Mouse (Mus musculus): Measurements from ENCODE around the gene Ncaph2.

Ncaph2 gene

DNA sequence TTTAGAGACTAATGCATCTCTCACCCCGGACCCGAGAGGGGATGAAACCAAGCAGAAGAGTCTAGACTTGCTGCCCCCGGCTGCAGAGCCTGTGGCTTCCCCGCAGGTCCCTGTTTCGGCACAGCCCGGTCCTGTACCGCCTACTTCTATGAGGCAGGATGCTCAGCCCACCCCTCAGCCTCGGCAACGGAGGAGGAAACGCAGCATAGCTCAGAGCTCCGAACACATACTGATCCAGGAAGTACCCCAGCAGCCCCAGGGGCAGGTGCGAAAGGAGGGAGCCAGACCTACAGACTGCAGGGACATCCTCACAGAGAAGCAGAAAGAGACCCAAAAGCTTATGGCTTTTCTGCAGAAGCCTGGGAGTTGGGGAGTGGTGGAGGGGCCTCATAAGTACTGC lies 31.6 kb downstream of the Ncaph2 start:
- no peak for DNase-seq

- DNase-seq = no peak
Measured at GRCm38 (mm10) chr15:89390081-89390480, 34.6 kb downstream of the Ncaph2 start.

- DNase-seq = peak; percentile 77
Measured at GRCm38 (mm10) chr15:89396883-89397282, 41.4 kb downstream of the Ncaph2 start.

DNA sequence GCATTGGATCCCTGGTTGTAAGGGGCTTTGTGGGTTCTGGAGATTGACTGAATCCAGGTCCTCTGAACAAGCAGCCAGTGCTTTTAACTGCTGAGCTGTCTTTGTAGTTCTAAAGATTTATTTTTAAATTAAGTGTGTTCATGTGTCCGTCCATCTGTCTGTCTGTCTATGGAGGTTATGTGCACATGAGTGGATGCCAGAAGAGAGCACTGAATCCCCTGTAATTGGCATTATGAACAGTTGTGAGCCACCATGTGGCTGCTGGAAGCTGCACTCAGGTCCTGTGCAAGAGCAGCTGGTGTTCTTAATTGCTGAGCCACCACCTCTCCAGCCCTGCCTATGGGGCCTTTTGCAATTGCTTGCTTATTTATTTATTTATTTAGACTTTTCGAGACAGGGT lies 42.6 kb downstream of the Ncaph2 start:
- no peak for DNase-seq

- no peak for DNase-seq
Measured at GRCm38 (mm10) chr15:89399716-89400115, 44.2 kb downstream of the Ncaph2 start.

DNA sequence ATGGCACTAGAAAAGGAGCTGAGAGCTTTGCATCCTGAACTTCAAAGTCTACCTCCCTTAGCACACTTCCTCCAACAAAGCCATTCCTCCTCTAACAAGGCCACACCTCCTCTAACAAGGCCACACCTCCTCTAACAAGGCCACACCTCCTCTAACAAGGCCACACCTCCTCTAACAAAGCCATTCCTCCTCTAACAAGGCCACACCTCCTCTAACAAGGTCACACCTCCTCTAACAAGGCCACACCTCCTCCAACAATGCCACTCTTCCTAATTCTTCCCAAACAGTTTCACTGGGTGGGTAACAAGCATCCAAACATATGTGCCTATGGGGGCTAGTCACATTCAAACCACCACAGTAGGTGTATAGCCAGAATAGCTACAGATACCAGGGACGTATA lies 47.0 kb downstream of the Ncaph2 start:
- DNase-seq = no peak

- DNase-seq = no peak
Measured at GRCm38 (mm10) chr15:89404831-89405623, 49.5 kb downstream of the Ncaph2 start.

DNA sequence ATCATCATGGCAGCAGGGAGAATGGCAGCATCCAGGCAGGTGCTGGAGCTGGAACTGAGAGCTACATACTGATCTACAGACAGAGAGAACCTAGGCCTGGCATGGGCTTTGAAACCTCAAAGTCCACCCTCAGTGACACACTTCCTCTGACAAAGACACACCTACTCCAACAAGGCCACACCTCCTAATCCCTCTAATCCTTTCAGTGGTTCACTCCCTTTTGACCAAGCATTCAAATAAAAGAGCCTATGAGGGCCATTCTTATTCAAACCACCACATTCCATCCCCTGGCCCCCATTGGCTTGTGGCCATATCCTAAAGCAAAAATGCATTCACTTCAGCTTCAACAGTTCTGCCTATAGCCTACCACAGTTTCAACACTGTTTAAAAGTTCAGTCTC lies 51.2 kb downstream of the Ncaph2 start:
- no peak for DNase-seq

DNA sequence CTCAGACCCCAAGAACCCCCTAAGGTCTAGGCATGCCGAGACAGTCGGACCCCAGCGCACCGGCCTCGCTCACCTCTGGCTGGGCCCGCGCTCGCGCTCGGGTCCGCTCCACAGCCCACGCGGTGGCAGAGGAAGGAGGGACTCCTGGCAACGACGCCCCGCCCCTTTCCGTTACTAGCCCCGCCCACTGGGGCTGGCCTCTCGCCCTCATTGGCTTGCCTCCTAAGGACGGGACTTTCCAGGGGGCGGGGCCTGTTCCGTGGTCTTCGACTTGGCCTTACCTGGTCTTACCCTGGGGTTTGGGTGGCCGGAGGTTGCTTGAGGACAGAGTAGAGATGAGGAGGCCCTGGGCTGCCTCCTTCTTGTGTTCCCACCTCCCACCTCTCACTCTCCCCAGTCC lies 54.6 kb downstream of the Ncaph2 start, which contains the start of gene Syce3:
Syce3 (minus strand) TSS at position 386 of the 400 bp plus-strand sequence.
- no peak for DNase-seq

- no peak for DNase-seq
Measured at GRCm38 (mm10) chr15:89415282-89415681, 59.8 kb downstream of the Ncaph2 start.

- DNase-seq = no peak
Measured at GRCm38 (mm10) chr15:89421938-89422337, 66.4 kb downstream of the Ncaph2 start.

All from kidney, adult 9 months (tissue).